Mouse (Mus musculus) midbrain, embryonic 11.5 days (tissue): ENCODE measurements around the gene Lrrc25. TPM values are rescaled to one million over a fixed set of nuclear protein-coding genes. Genes with fewer than 3 reads are reported as not detected.

Experiments
- ATAC-seq: fragments of 200-750 bp; cut with Nextera tagmentation; 2 replicates; pipeline ENCODE4 v1.8.0; 2017; ENCODE audit warnings: moderate TSS enrichment, moderate library complexity; ENCODE audit not compliant: low FRiP score
- DNase-seq: peaks from one replicate; pipeline ENCODE4 v3.0.0; 2015; ENCODE audit warnings: low spot score; ENCODE audit errors: missing footprints
- H3K27ac ChIP-seq: fragments of 300-500 bp; sonication (generic); 2 replicates; pipeline ENCODE4 v1.5.1; 2014; ENCODE audit warnings: low read depth, low read length
- H3K27me3 ChIP-seq: fragments of 300-500 bp; sonication (generic); 2 replicates; pipeline ENCODE4 v1.6.1; 2014; ENCODE audit warnings: mild to moderate bottlenecking, low read length, moderate library complexity, mixed read lengths; ENCODE audit not compliant: control insufficient read depth, insufficient read depth
- H3K36me3 ChIP-seq: fragments of 300-500 bp; sonication (generic); 2 replicates; pipeline ENCODE4 v1.6.1; 2014; ENCODE audit warnings: mild to moderate bottlenecking, low read length, moderate library complexity, mixed read lengths; ENCODE audit not compliant: control insufficient read depth, insufficient read depth
- H3K4me1 ChIP-seq: fragments of 300-500 bp; sonication (generic); 2 replicates; pipeline ENCODE4 v1.6.1; 2014; ENCODE audit warnings: low read length; ENCODE audit not compliant: control insufficient read depth, insufficient read depth
- H3K4me2 ChIP-seq: fragments of 300-500 bp; sonication (generic); 2 replicates; pipeline ENCODE4 v1.6.1; 2014; ENCODE audit warnings: mild to moderate bottlenecking, moderate library complexity
- H3K4me3 ChIP-seq: fragments of 300-500 bp; sonication (generic); 2 replicates; pipeline ENCODE4 v1.5.1; 2014; ENCODE audit warnings: low read depth, low read length
- H3K9ac ChIP-seq: fragments of 300-500 bp; sonication (generic); 2 replicates; pipeline ENCODE4 v1.6.1; 2014; ENCODE audit warnings: low read length
- H3K9me3 ChIP-seq: fragments of 300-500 bp; sonication (generic); 2 replicates; pipeline ENCODE4 v1.6.1; 2016; ENCODE audit warnings: low read length; ENCODE audit not compliant: control insufficient read depth
- WGBS: fragments of 180-500 bp; shearing (Covaris S2); extraction: QIAGEN DNeasy Blood & Tissue Kit; methylation state at CpG from one replicate; pipeline ENCODE4 v1.1.7; 2014; 5-methylcytosine and 5-hydroxymethylcytosine counted together
- polyA plus RNA-seq: library from polyadenylated mRNA; unstranded; fragments of >200 nt; fragmentation: Nextera tagmentation; extraction: Ambion mirVana; gene quantifications from 2 replicates; pipeline ENCODE4 v1.2.1, GENCODE M21; 2014

Lrrc25 gene
- polyA plus RNA-seq, 1 experiment from 2014 or later: 1.2 TPM

- Histone ChIP-seq H3K9me3 (no peaks in the 10 kb centered on the region), H3K4me3 (no peak overlapping the region), H3K4me2 (no peak overlapping the region), H3K4me1 (peaks cover 9% of the 10 kb centered on the region; the same call in 1 of the 2 replicates), H3K27me3 (no peaks in the 10 kb centered on the region), H3K9ac (no peak overlapping the region), H3K27ac (no peak overlapping the region), H3K36me3 (no peaks in the 10 kb centered on the region)
- WGBS: 21% methylated on average over 5 of the region's 5 CpGs
- no peak for ATAC-seq
- peak; percentile 90 for DNase-seq
These were observed 9.1 kb downstream of the Lrrc25 start for GRCm38 (mm10) chr8:70625104-70625503.

- no peak overlapping the region for H3K27ac ChIP-seq
- DNase-seq: no peak
- no peaks in the 10 kb centered on the region for H3K9me3 ChIP-seq
- H3K36me3 ChIP-seq: no peaks in the 10 kb centered on the region
- no peak for ATAC-seq
- H3K4me3 ChIP-seq: no peak overlapping the region
- WGBS: 86% methylated on average over 5 of the region's 5 CpGs
- H3K4me1 ChIP-seq: peaks cover 12% of the 10 kb centered on the region; the same call in 1 of the 2 replicates
- no peak overlapping the region for H3K9ac ChIP-seq
- H3K27me3 ChIP-seq: peaks cover 10% of the 10 kb centered on the region; the same call in 1 of the 2 replicates
- no peak overlapping the region for H3K4me2 ChIP-seq
These were observed 11.1 kb downstream of the Lrrc25 start for GRCm38 (mm10) chr8:70627041-70627440.

GRCm38 (mm10) chr8:70628986-70629490 is 13.1 kb downstream of the Lrrc25 start:
- Histone ChIP-seq H3K27ac (no peak overlapping the region), H3K4me1 (peaks cover 12% of the 10 kb centered on the region; the same call in 1 of the 2 replicates), H3K4me3 (peak overlapping the region; percentile 48), H3K9me3 (no peaks in the 10 kb centered on the region), H3K9ac (peak overlapping the region; percentile 68), H3K27me3 (peaks cover 10% of the 10 kb centered on the region; the same call in 1 of the 2 replicates), H3K4me2 (peak overlapping the region; percentile 52), H3K36me3 (no peaks in the 10 kb centered on the region)
- peak; percentile 20; the same call in 1 of the 2 replicates for ATAC-seq
- 54% methylated on average over 7 of the region's 7 CpGs for WGBS
- no peak for DNase-seq

GRCm38 (mm10) chr8:70629574-70630531 is 13.9 kb downstream of the Lrrc25 start:
- Histone ChIP-seq H3K27ac (no peak overlapping the region), H3K36me3 (no peaks in the 10 kb centered on the region), H3K4me1 (peaks cover 12% of the 10 kb centered on the region; the same call in 1 of the 2 replicates), H3K9ac (peak overlapping the region; percentile 68), H3K9me3 (no peaks in the 10 kb centered on the region), H3K27me3 (peaks cover 10% of the 10 kb centered on the region; the same call in 1 of the 2 replicates), H3K4me3 (peak overlapping the region; percentile 48), H3K4me2 (peak overlapping the region; percentile 52)
- DNase-seq (peak; percentile 100), ATAC-seq (peak; percentile 93)
- WGBS: under 1% methylated on average over 60 of the region's 60 CpGs

- no peak overlapping the region for H3K9ac ChIP-seq
These were observed 14.8 kb downstream of the Lrrc25 start for GRCm38 (mm10) chr8:70630532-70631381.

GRCm38 (mm10) chr8:70631436-70631835 is 15.5 kb downstream of the Lrrc25 start:
- ATAC-seq (no peak), DNase-seq (no peak)
- no peaks in the 10 kb centered on the region for H3K36me3 ChIP-seq
- WGBS: 20% methylated on average over 24 of the region's 24 CpGs
- no peaks in the 10 kb centered on the region for H3K9me3 ChIP-seq
- peaks cover 12% of the 10 kb centered on the region; the same call in 1 of the 2 replicates for H3K4me1 ChIP-seq
- peaks cover 10% of the 10 kb centered on the region; the same call in 1 of the 2 replicates for H3K27me3 ChIP-seq
- no peak overlapping the region for H3K4me3 ChIP-seq
- H3K4me2 ChIP-seq: no peak overlapping the region
- H3K9ac ChIP-seq: no peak overlapping the region
- H3K27ac ChIP-seq: no peak overlapping the region

More at GRCm38 (mm10) chr8:70630532-70631381, 14.8 kb downstream of the Lrrc25 start:
- no peaks in the 10 kb centered on the region for H3K36me3 ChIP-seq
- H3K4me1 ChIP-seq: peaks cover 12% of the 10 kb centered on the region; the same call in 1 of the 2 replicates
- no peak overlapping the region for H3K27ac ChIP-seq
- H3K9me3 ChIP-seq: no peaks in the 10 kb centered on the region
- no peak overlapping the region for H3K4me3 ChIP-seq
- ATAC-seq: peak; percentile 38
- peaks cover 10% of the 10 kb centered on the region; the same call in 1 of the 2 replicates for H3K27me3 ChIP-seq
- DNase-seq: peak; percentile 92
- no peak overlapping the region for H3K4me2 ChIP-seq
- WGBS: 11% methylated on average over 22 of the region's 22 CpGs

GRCm38 (mm10) chr8:70632346-70632892 is 16.5 kb downstream of the Lrrc25 start, which contains the start of gene Gdf15:
TSS of gene Gdf15 (minus strand) at chr8:70632456.
- ATAC-seq (no peak), DNase-seq (no peak)
- 72% methylated on average over 6 of the region's 6 CpGs for WGBS
- H3K4me1 ChIP-seq: peaks cover 12% of the 10 kb centered on the region; the same call in 1 of the 2 replicates
- no peak within 1 kb of the TSS for H3K27ac ChIP-seq
- no peaks in the 10 kb centered on the region for H3K9me3 ChIP-seq
- no peaks in the 10 kb centered on the region for H3K36me3 ChIP-seq
- H3K4me2 ChIP-seq: no peak within 1 kb of the TSS
- peaks cover 10% of the 10 kb centered on the region; the same call in 1 of the 2 replicates for H3K27me3 ChIP-seq
- no peak within 1 kb of the TSS for H3K9ac ChIP-seq
- H3K4me3 ChIP-seq: no peak within 1 kb of the TSS

- peaks cover 10% of the 10 kb centered on the region; the same call in 1 of the 2 replicates for H3K27me3 ChIP-seq
- H3K36me3 ChIP-seq: no peaks in the 10 kb centered on the region
- H3K9ac ChIP-seq: no peak overlapping the region
- H3K4me3 ChIP-seq: no peak overlapping the region
- peaks cover 10% of the 10 kb centered on the region; the same call in 1 of the 2 replicates for H3K4me1 ChIP-seq
- no peaks in the 10 kb centered on the region for H3K9me3 ChIP-seq
- no peak overlapping the region for H3K4me2 ChIP-seq
- no peak for DNase-seq
- 74% methylated on average over 6 of the region's 6 CpGs for WGBS
- H3K27ac ChIP-seq: no peak overlapping the region
- ATAC-seq: no peak
These were observed 18.1 kb downstream of the Lrrc25 start for GRCm38 (mm10) chr8:70634066-70634465.
